Mouse (Mus musculus) adrenal gland, postnatal 36 days (tissue): ENCODE results near the gene Clec4n. TPM values are rescaled to one million over a fixed set of nuclear protein-coding genes. Genes with fewer than 3 reads are reported as not detected.
"Not testable (repeated sequence)": the region's sequence is repeated elsewhere in the genome, so short reads cannot be mapped to it uniquely, and the experiment has no call there.

Experiments
- DNase-seq, 2 experiments: peaks; one replicate each; pipeline ENCODE4 v3.0.0; 2021; ENCODE audit warnings: mixed read lengths in 1 of 2
- long read RNA-seq, 2 experiments: library from polyadenylated mRNA; stranded (forward); transcript quantifications; one replicate each; pipeline ENCODE4 v2.0.0; 2021; ENCODE audit warnings: borderline sequencing depth in 2 of 2
- total RNA-seq, 2 experiments: library from RNA; stranded (reverse); gene quantifications; 2 replicates each; pipeline ENCODE4 v1.2.3; 2021

Gene Clec4n
- total RNA-seq: 1 to 10 TPM; 1.2 to 2.8 TPM
- long read RNA-seq, experiment 1: 0 reads
- long read RNA-seq, experiment 2: 0 reads

GRCm38 (mm10) chr6:123229644-123230043 is at the start of gene Clec4n:
Clec4n (plus strand) TSS chr6:123229843.
- no peak for DNase-seq

- not testable (repeated sequence) for DNase-seq
Measured at GRCm38 (mm10) chr6:123184862-123185261, 44.8 kb upstream of the Clec4n start.

GRCm38 (mm10) chr6:123207187-123208076 is 22.2 kb upstream of the Clec4n start:
- DNase-seq: no peak

GRCm38 (mm10) chr6:123208077-123208439 is 21.6 kb upstream of the Clec4n start:
- DNase-seq: not testable (repeated sequence)

- DNase-seq: no peak
Measured at GRCm38 (mm10) chr6:123211726-123212125, 17.9 kb upstream of the Clec4n start.

GRCm38 (mm10) chr6:123227519-123228166 is 2.0 kb upstream of the Clec4n start:
- no peak for DNase-seq

GRCm38 (mm10) chr6:123231149-123231548 is 1.5 kb downstream of the Clec4n start:
- no peak for DNase-seq

GRCm38 (mm10) chr6:123237582-123237981 is 7.9 kb downstream of the Clec4n start:
- DNase-seq: no peak

- no peak for DNase-seq
Measured at GRCm38 (mm10) chr6:123244201-123244600, 14.6 kb downstream of the Clec4n start.

GRCm38 (mm10) chr6:123248862-123249261 is 19.2 kb downstream of the Clec4n start:
- not testable (repeated sequence) for DNase-seq

- no peak for DNase-seq
Measured at GRCm38 (mm10) chr6:123252735-123253134, 23.1 kb downstream of the Clec4n start.

- no peak for DNase-seq
Measured at GRCm38 (mm10) chr6:123258946-123259345, 29.3 kb downstream of the Clec4n start.

- no peak for DNase-seq
Measured at GRCm38 (mm10) chr6:123259889-123260603, 30.4 kb downstream of the Clec4n start.

GRCm38 (mm10) chr6:123260868-123261267 is 31.2 kb downstream of the Clec4n start:
- DNase-seq: no peak

GRCm38 (mm10) chr6:123261555-123262161 is 32.0 kb downstream of the Clec4n start, which contains the start of gene Clec4d:
Clec4d (plus strand) TSS chr6:123262111.
- DNase-seq: no peak

GRCm38 (mm10) chr6:123264194-123264593 is 34.6 kb downstream of the Clec4n start:
- no peak for DNase-seq

GRCm38 (mm10) chr6:123265809-123266208 is 36.2 kb downstream of the Clec4n start:
- no peak for DNase-seq

GRCm38 (mm10) chr6:123266945-123267344 is 37.3 kb downstream of the Clec4n start:
- DNase-seq: no peak

GRCm38 (mm10) chr6:123279443-123279842 is 49.8 kb downstream of the Clec4n start:
- DNase-seq: no peak

- DNase-seq: no peak
Measured at GRCm38 (mm10) chr6:123286311-123286710, 56.7 kb downstream of the Clec4n start.

GRCm38 (mm10) chr6:123288931-123289330 is 59.3 kb downstream of the Clec4n start:
- no peak for DNase-seq

GRCm38 (mm10) chr6:123289753-123290152 is 60.1 kb downstream of the Clec4n start, which contains the start of gene Clec4e:
Clec4e (minus strand) TSS chr6:123289870.
- no peak for DNase-seq
